Comparison of ENCODE assay signal across 24 mouse cellular contexts in the genomic region with DNA sequence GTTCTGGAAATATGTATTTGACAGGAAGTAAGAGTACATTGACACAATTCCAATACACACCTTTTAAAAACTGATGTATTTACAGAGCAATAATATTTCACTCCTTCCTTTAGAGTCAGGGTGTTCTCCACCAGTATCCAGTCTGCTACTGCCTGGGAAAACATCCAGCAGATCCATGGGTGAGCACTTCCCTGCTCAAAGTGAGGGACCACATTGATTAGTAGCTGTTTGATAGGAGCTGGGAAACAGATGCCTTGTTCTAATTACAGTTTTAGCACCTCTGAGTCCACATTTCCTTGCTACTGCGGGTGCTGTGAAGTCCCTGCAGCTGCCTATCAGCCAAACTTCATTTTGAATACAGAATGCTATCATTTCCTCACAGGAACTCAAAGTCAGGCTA. TPM values are rescaled to one million over a fixed set of nuclear protein-coding genes. Genes with fewer than 3 reads are reported as not detected.
DNase-seq lines count a peak whose midpoint lies in the region; ATAC-seq and TF ChIP-seq lines count a peak whose summit lies in the region.
"Had no signal": no experiment of that assay in that cellular context is flagged by ENCODE, and none has a peak within 500 bp of the region (broad histone marks: within the 10 kb centered on the region; RNA-seq: fewer than 3 reads in every experiment).

No protein-coding gene starts in this region.

- no peak for TF ChIP-seq CTCF in brain, embryonic 14.5 days (IDR thresholded peaks at IDR 0.05; ENCODE audit: borderline replicate concordance, extremely low read depth, insufficient read depth, insufficient read length)

- DNase-seq in frontal cortex, postnatal 14 days (ENCODE audit: low spot score in 2 of 2) = no peak
- peak; percentile 23 for DNase-seq in layer of hippocampus, adult 9-11 months
- no peak for DNase-seq in layer of hippocampus, adult 9-10 months (ENCODE audit: low spot score)
- DNase-seq in brain, adult 2 months (ENCODE audit: low read depth, low spot score) = peak; percentile 59
- peak; percentile 41 for DNase-seq in brain, embryonic 14.5 days (ENCODE audit: low read depth)
- DNase-seq in gastrocnemius, postnatal 10 days = no peak
- DNase-seq: adrenal gland, adult 2 months; adrenal gland, postnatal 14 days; cerebellum, adult 18-20 months; cerebellum, adult 9-10 months; cerebellum, postnatal 25 days; embryo, embryonic 11 days; forebrain, postnatal 0 days; gastrocnemius, postnatal 36 days; heart, adult 2 months; heart, postnatal 14 days; heart, postnatal 4 days; kidney, adult 11 months had no signal

- peak; percentile 77 for ATAC-seq in frontal cortex, adult (ENCODE audit: low TSS enrichment)
- ATAC-seq: CD4-positive, CD25-positive, alpha-beta regulatory T cell, adult 4 months; forebrain, postnatal 0 days; intestine, embryonic 15.5 days had no signal

- no peak for TF ChIP-seq POLR2A in brain, embryonic 14.5 days (IDR thresholded peaks at IDR 0.05; ENCODE audit: borderline replicate concordance, extremely low read depth, insufficient read depth, insufficient read length, poor library complexity, severe bottlenecking)

RNA-seq across cellular contexts. Expression of gene Tmeff2, which starts 53.3 kb away (rescaled TPM):
- 28.5 and 35.3 TPM in 2 replicates for polyA plus RNA-seq in brain, embryonic 14.5 days (2012; rRNA removed)
- total RNA-seq in gastrocnemius, postnatal 10 days (2021) = 1 to 10 TPM; 6.6 to 9.3 TPM
- total RNA-seq: granulocyte monocyte progenitor cell, adult 5-6 weeks; MEL had no signal
- polyA plus RNA-seq: CD4-positive, CD25-positive, alpha-beta regulatory T cell, adult 4 months; erythroblast, embryonic 14.5 days had no signal

Comparison
In these comparisons a context has a peak if more than half of its experiments do, and no peak if none do; other contexts are left out.
1. DNase-seq: peak in layer of hippocampus, adult 9-11 months (single experiment), brain, adult 2 months (single experiment) and brain, embryonic 14.5 days (single experiment); none in frontal cortex, postnatal 14 days (0 of 2), layer of hippocampus, adult 9-10 months (single experiment) and gastrocnemius, postnatal 10 days (single experiment).